Mouse (Mus musculus) ES-Bruce4 (cell line): Measurements from ENCODE around the gene Ramp3.

Experiments
- CTCF ChIP-seq: IDR thresholded peaks from one replicate; pipeline ENCODE4 v1.8.1; 2011; ENCODE audit warnings: low read depth, low read length
- EP300 ChIP-seq: IDR thresholded peaks from 2 replicates; pipeline ENCODE4 v1.6.1; 2011; ENCODE audit warnings: low read depth, low read length; ENCODE audit not compliant: insufficient read depth
- POLR2A ChIP-seq: IDR thresholded peaks from one replicate; pipeline ENCODE4 v1.8.1; 2011; ENCODE audit warnings: low read length; ENCODE audit not compliant: insufficient read depth

GRCm38 (mm10) chr11:6684741-6685140, 26.4 kb downstream of the Ramp3 start:
- TF ChIP-seq POLR2A (no peak), CTCF (no peak), EP300 (no peak)
